Comparison of ENCODE assay signal across 15 mouse cellular contexts in genomic region chr5:124485654-124486053, GRCm38 (mm10).
"Had no signal": no experiment of that assay in that cellular context is flagged by ENCODE, and none has a peak within 500 bp of the region (broad histone marks: within the 10 kb centered on the region; RNA-seq: fewer than 3 reads in every experiment).

No protein-coding gene starts in this region.

- H3K4me1 ChIP-seq: stomach, embryonic 15.5 days had no signal

- H3K36me3 ChIP-seq: neural tube, embryonic 15.5 days; stomach, embryonic 15.5 days had no signal

- H3K27ac ChIP-seq: neural tube, embryonic 15.5 days; stomach, embryonic 15.5 days; stomach, postnatal 0 days had no signal

- H3K9me3 ChIP-seq: neural tube, embryonic 15.5 days; stomach, embryonic 15.5 days had no signal

- H3K9ac ChIP-seq: neural tube, embryonic 15.5 days; stomach, embryonic 15.5 days had no signal

- DNase-seq: retina, postnatal 1 day; right cerebral cortex, adult 18-20 months; right cerebral cortex, postnatal 14 days; right cerebral cortex, postnatal 25 days; right cerebral cortex, postnatal 4 days; spleen, adult 18-20 months; thymus, adult 18-20 months; thymus, adult 2 months; thymus, postnatal 14 days; thymus, postnatal 25 days; thymus, postnatal 36 days; thymus, postnatal 4 days had no signal

- H3K4me2 ChIP-seq: neural tube, embryonic 15.5 days; stomach, embryonic 15.5 days had no signal

- H3K27me3 ChIP-seq: neural tube, embryonic 15.5 days; stomach, embryonic 15.5 days had no signal

- H3K4me3 ChIP-seq: neural tube, embryonic 15.5 days; stomach, embryonic 15.5 days had no signal
